Mouse (Mus musculus): ENCODE data around the gene Cux1.

GRCm38 (mm10) chr5:136266077-136266476 is 301.2 kb downstream of the Cux1 start:
- TF ChIP-seq CTCF (IDR thresholded peaks at IDR 0.05; ENCODE audit: insufficient read depth, low read length): no peak
- TF ChIP-seq POLR2A (IDR thresholded peaks at IDR 0.05; ENCODE audit: borderline replicate concordance, extremely low read depth, low read depth, low read length): no peak
